Comparison of ENCODE assay signal across 21 mouse cellular contexts in genomic region chr16:41034746-41035145, GRCm38 (mm10).
DNase-seq lines count a peak whose midpoint lies in the region; ATAC-seq and TF ChIP-seq lines count a peak whose summit lies in the region.
"Had no signal": no experiment of that assay in that cellular context is flagged by ENCODE, and none has a peak within 500 bp of the region (broad histone marks: within the 10 kb centered on the region; RNA-seq: fewer than 3 reads in every experiment).

No protein-coding gene starts in this region.

- no peak overlapping the region for H3K4me3 ChIP-seq in layer of hippocampus, adult 2 months

- no peak for TF ChIP-seq CTCF in layer of hippocampus, adult 2 months (conservative IDR thresholded peaks at IDR 0.05)

- ATAC-seq in frontal cortex, adult (ENCODE audit: low TSS enrichment), result peak; percentile 94
- ATAC-seq: activated CD4-positive, CD25-positive, alpha-beta regulatory T cell, adult 4 months; CD4-positive, CD25-positive, alpha-beta regulatory T cell, adult 4 months; Patski had no signal

- H3K27ac ChIP-seq in layer of hippocampus, adult 2 months, result peak overlapping the region; percentile 7; the same call in 1 of the 2 replicates

- DNase-seq in frontal cortex, adult 2 months (ENCODE audit: extremely low spot score in 1 of 2, low spot score in 1 of 2), result no peak
- DNase-seq in layer of hippocampus, adult 2 months (ENCODE audit: low spot score in 2 of 2), result no peak
- DNase-seq in layer of hippocampus, adult 11-12 months (ENCODE audit: low spot score), result no peak
- peak; percentile 48 for DNase-seq in brain, adult 2 months (ENCODE audit: low read depth, low spot score)
- peak; percentile 43 for DNase-seq in telencephalon, adult 2 months (ENCODE audit: low read depth, low spot score)
- DNase-seq in spleen, adult 12 weeks (ENCODE audit: low spot score), result no peak
- DNase-seq in thymus, postnatal 36 days, result no peak
- DNase-seq: adrenal gland, adult 2 months; adrenal gland, adult 8-10 months; adrenal gland, postnatal 10 days; adrenal gland, postnatal 14 days; adrenal gland, postnatal 25 days; adrenal gland, postnatal 36 days; B cell, adult 2 months; cerebellum, adult 11 months; cerebellum, adult 11-12 months; cerebellum, adult 18-20 months had no signal

Comparison
In these comparisons a context has a peak if more than half of its experiments do, and no peak if none do; other contexts are left out.
1. DNase-seq: peak in brain, adult 2 months (single experiment) and telencephalon, adult 2 months (single experiment); none in frontal cortex, adult 2 months (0 of 2), layer of hippocampus, adult 2 months (0 of 2), layer of hippocampus, adult 11-12 months (single experiment), spleen, adult 12 weeks (single experiment) and thymus, postnatal 36 days (0 of 2).